ENCODE assay signal across 20 mouse cellular contexts in genomic region chr2:34017142-34017453, GRCm38 (mm10).
A peak's percentile ranks its signal among the peaks of the same experiment; 100 is the strongest.
DNase-seq lines count a peak whose midpoint lies in the region; ATAC-seq and TF ChIP-seq lines count a peak whose summit lies in the region.
"Had no signal": no experiment of that assay in that cellular context is flagged by ENCODE, and none has a peak within 500 bp of the region (broad histone marks: within the 10 kb centered on the region; RNA-seq: fewer than 3 reads in every experiment).

No protein-coding gene starts in this region.

- peak; percentile 59 for ATAC-seq in midbrain, embryonic 13.5 days
- ATAC-seq in forebrain, postnatal 0 days, result peak; percentile 3; the same call in 1 of the 2 replicates
- peak; percentile 43; the same call in 1 of the 2 replicates for ATAC-seq in midbrain, embryonic 14.5 days (ENCODE audit: low FRiP score, low TSS enrichment)
- ATAC-seq in liver, postnatal 0 days, result no peak
- ATAC-seq in kidney, embryonic 16.5 days (ENCODE audit: low FRiP score, low TSS enrichment), result no peak

- H3K27ac ChIP-seq in midbrain, embryonic 13.5 days, result peak overlapping the region; percentile 89
- no peak overlapping the region; the same call in 1 of the 2 replicates for H3K27ac ChIP-seq in midbrain, embryonic 10.5 days (replicated peaks)
- H3K27ac ChIP-seq in forebrain, postnatal 0 days (ENCODE audit: low read depth, low read length), result peak overlapping the region; percentile 73
- peak overlapping the region; percentile 84 for H3K27ac ChIP-seq in midbrain, embryonic 14.5 days (replicated peaks; ENCODE audit: low read depth, low read length)
- H3K27ac ChIP-seq in liver, postnatal 0 days (ENCODE audit: low read depth), result no peak overlapping the region
- H3K27ac ChIP-seq in kidney, embryonic 16.5 days (ENCODE audit: low read length), result no peak overlapping the region
- H3K27ac ChIP-seq: limb, embryonic 13.5 days; liver, embryonic 13.5 days; lung, embryonic 15.5 days; stomach, embryonic 15.5 days had no signal

- peak overlapping the region; percentile 22 for H3K4me2 ChIP-seq in midbrain, embryonic 13.5 days (replicated peaks)
- no peak overlapping the region for H3K4me2 ChIP-seq in forebrain, postnatal 0 days (ENCODE audit: low read depth)
- peak overlapping the region; percentile 21; the same call in 1 of the 2 replicates for H3K4me2 ChIP-seq in midbrain, embryonic 14.5 days (ENCODE audit: low read length)
- no peak overlapping the region for H3K4me2 ChIP-seq in liver, postnatal 0 days (ENCODE audit: low read depth, low read length)
- H3K4me2 ChIP-seq in kidney, embryonic 16.5 days (replicated peaks; ENCODE audit: low read depth, low read length), result no peak overlapping the region
- H3K4me2 ChIP-seq: limb, embryonic 13.5 days; liver, embryonic 13.5 days; lung, embryonic 15.5 days; stomach, embryonic 15.5 days had no signal

- no peak for TF ChIP-seq CTCF in forebrain, postnatal 0 days (IDR thresholded peaks at IDR 0.05; ENCODE audit: low read depth)
- no peak for TF ChIP-seq CTCF in liver, postnatal 0 days (IDR thresholded peaks at IDR 0.05; ENCODE audit: low read depth)

- H3K9ac ChIP-seq in midbrain, embryonic 13.5 days (replicated peaks), result no peak overlapping the region
- H3K9ac ChIP-seq in forebrain, postnatal 0 days, result no peak overlapping the region
- no peak overlapping the region; the same call in 1 of the 2 replicates for H3K9ac ChIP-seq in midbrain, embryonic 14.5 days (replicated peaks; ENCODE audit: low read length)
- H3K9ac ChIP-seq in liver, postnatal 0 days (replicated peaks), result no peak overlapping the region
- H3K9ac ChIP-seq in kidney, embryonic 16.5 days (replicated peaks; ENCODE audit: low read length), result no peak overlapping the region
- H3K9ac ChIP-seq: limb, embryonic 13.5 days; liver, embryonic 13.5 days; lung, embryonic 15.5 days; stomach, embryonic 15.5 days had no signal

- no peak overlapping the region for H3K4me3 ChIP-seq in midbrain, embryonic 13.5 days (replicated peaks)
- H3K4me3 ChIP-seq in midbrain, embryonic 10.5 days, result no peak overlapping the region
- H3K4me3 ChIP-seq in forebrain, postnatal 0 days (ENCODE audit: low read depth, low read length), result no peak overlapping the region
- no peak overlapping the region for H3K4me3 ChIP-seq in midbrain, embryonic 14.5 days (replicated peaks; ENCODE audit: low read depth, low read length)
- no peak overlapping the region for H3K4me3 ChIP-seq in liver, postnatal 0 days (ENCODE audit: low read depth, low read length)
- H3K4me3 ChIP-seq in kidney, embryonic 16.5 days (ENCODE audit: low read length), result no peak overlapping the region
- H3K4me3 ChIP-seq: erythroblast, embryonic 14.5 days; limb, embryonic 13.5 days; liver, embryonic 13.5 days; lung, embryonic 15.5 days; stomach, embryonic 15.5 days had no signal

- WGBS in midbrain, embryonic 13.5 days, result 56% methylated on average over 5 of the region's 5 CpGs
- 72% methylated on average over 5 of the region's 5 CpGs for WGBS in midbrain, embryonic 10.5 days
- 53% methylated on average over 5 of the region's 5 CpGs for WGBS in forebrain, postnatal 0 days
- WGBS in midbrain, embryonic 14.5 days, result 44% methylated on average over 5 of the region's 5 CpGs
- 57% methylated on average over 5 of the region's 5 CpGs for WGBS in liver, postnatal 0 days (ENCODE audit: insufficient replicate concordance)
- WGBS in kidney, embryonic 16.5 days, result 71% methylated on average over 5 of the region's 5 CpGs

- no peaks in the 10 kb centered on the region for H3K27me3 ChIP-seq in midbrain, embryonic 13.5 days
- H3K27me3 ChIP-seq in midbrain, embryonic 10.5 days (ENCODE audit: low read depth, poor library complexity, severe bottlenecking), result no peaks in the 10 kb centered on the region
- no peaks in the 10 kb centered on the region for H3K27me3 ChIP-seq in forebrain, postnatal 0 days (ENCODE audit: insufficient read depth, low read length)
- no peaks in the 10 kb centered on the region for H3K27me3 ChIP-seq in midbrain, embryonic 14.5 days (ENCODE audit: control insufficient read depth, insufficient read depth, low read length)
- H3K27me3 ChIP-seq in liver, postnatal 0 days (ENCODE audit: insufficient read depth, low read length), result no peaks in the 10 kb centered on the region
- no peaks in the 10 kb centered on the region for H3K27me3 ChIP-seq in kidney, embryonic 16.5 days (ENCODE audit: insufficient read depth, low read length)
- H3K27me3 ChIP-seq: limb, embryonic 13.5 days; liver, embryonic 13.5 days; lung, embryonic 15.5 days; stomach, embryonic 15.5 days had no signal

- no peak for TF ChIP-seq EP300 in liver, postnatal 0 days (IDR thresholded peaks at IDR 0.05; ENCODE audit: low read depth)

- no peaks in the 10 kb centered on the region for H3K36me3 ChIP-seq in midbrain, embryonic 13.5 days
- H3K36me3 ChIP-seq in midbrain, embryonic 10.5 days, result no peaks in the 10 kb centered on the region
- no peaks in the 10 kb centered on the region for H3K36me3 ChIP-seq in forebrain, postnatal 0 days (ENCODE audit: insufficient read depth)
- H3K36me3 ChIP-seq in midbrain, embryonic 14.5 days (ENCODE audit: control insufficient read depth, insufficient read depth, low read length), result no peaks in the 10 kb centered on the region
- H3K36me3 ChIP-seq in liver, postnatal 0 days (replicated peaks; ENCODE audit: insufficient read depth, low read length), result no peaks in the 10 kb centered on the region
- no peaks in the 10 kb centered on the region for H3K36me3 ChIP-seq in kidney, embryonic 16.5 days (ENCODE audit: insufficient read depth, low read length)
- H3K36me3 ChIP-seq: limb, embryonic 13.5 days; liver, embryonic 13.5 days; lung, embryonic 15.5 days; stomach, embryonic 15.5 days had no signal

- no peaks in the 10 kb centered on the region for H3K9me3 ChIP-seq in midbrain, embryonic 13.5 days
- H3K9me3 ChIP-seq in midbrain, embryonic 10.5 days (replicated peaks), result peaks cover 10% of the 10 kb centered on the region
- H3K9me3 ChIP-seq in forebrain, postnatal 0 days (ENCODE audit: low read length), result no peaks in the 10 kb centered on the region
- H3K9me3 ChIP-seq in midbrain, embryonic 14.5 days (ENCODE audit: control insufficient read depth, low read length), result no peaks in the 10 kb centered on the region
- no peaks in the 10 kb centered on the region for H3K9me3 ChIP-seq in liver, postnatal 0 days (ENCODE audit: low read length)
- H3K9me3 ChIP-seq in kidney, embryonic 16.5 days (ENCODE audit: low read length), result peaks cover 7% of the 10 kb centered on the region; the same call in 1 of the 2 replicates
- H3K9me3 ChIP-seq: lung, embryonic 15.5 days; stomach, embryonic 15.5 days had no signal

- peaks cover 29% of the 10 kb centered on the region for H3K4me1 ChIP-seq in midbrain, embryonic 13.5 days (replicated peaks)
- H3K4me1 ChIP-seq in midbrain, embryonic 10.5 days, result peaks cover 27% of the 10 kb centered on the region
- H3K4me1 ChIP-seq in forebrain, postnatal 0 days (ENCODE audit: insufficient read depth), result 0 out of 2 replicates have a peak, but pooled peaks cover 11% of the 10 kb centered on the region
- peaks cover 16% of the 10 kb centered on the region for H3K4me1 ChIP-seq in midbrain, embryonic 14.5 days (ENCODE audit: control insufficient read depth, insufficient read depth, low read length)
- H3K4me1 ChIP-seq in liver, postnatal 0 days (ENCODE audit: insufficient read depth), result no peaks in the 10 kb centered on the region
- no peaks in the 10 kb centered on the region for H3K4me1 ChIP-seq in kidney, embryonic 16.5 days (ENCODE audit: insufficient read depth, low read length)
- H3K4me1 ChIP-seq: liver, embryonic 13.5 days had no signal

- DNase-seq in midbrain, embryonic 10.5 days (ENCODE audit: low spot score), result no peak
- DNase-seq in forebrain, postnatal 0 days, result no peak
- DNase-seq in midbrain, embryonic 14.5 days, result peak; percentile 29
- DNase-seq in liver, postnatal 0 days, result no peak
- no peak for DNase-seq in cerebellum, postnatal 25 days
- DNase-seq: cerebellum, adult 8-10 months; gastrocnemius, postnatal 25 days; kidney, adult 11 months; kidney, postnatal 10 days; layer of hippocampus, postnatal 36 days; liver, embryonic 13.5 days; lung, postnatal 4 days; right cerebral cortex, postnatal 25 days; thymus, adult 2 months had no signal

Comparison
In these comparisons a context has a peak if more than half of its experiments do, and no peak if none do; other contexts are left out.
1. H3K27ac ChIP-seq: peak in midbrain, embryonic 13.5 days (single experiment), forebrain, postnatal 0 days (single experiment) and midbrain, embryonic 14.5 days (single experiment); none in midbrain, embryonic 10.5 days (single experiment), liver, postnatal 0 days (single experiment) and kidney, embryonic 16.5 days (single experiment).
2. ATAC-seq: peak in midbrain, embryonic 13.5 days (single experiment), forebrain, postnatal 0 days (single experiment) and midbrain, embryonic 14.5 days (single experiment); none in liver, postnatal 0 days (single experiment) and kidney, embryonic 16.5 days (single experiment).
3. H3K4me2 ChIP-seq: peak in midbrain, embryonic 13.5 days (single experiment) and midbrain, embryonic 14.5 days (single experiment); none in forebrain, postnatal 0 days (single experiment), liver, postnatal 0 days (single experiment) and kidney, embryonic 16.5 days (single experiment).